Comparison of ENCODE assay signal across 8 mouse cellular contexts in genomic region chr3:97658426-97659193, GRCm38 (mm10). TPM values are rescaled to one million over a fixed set of nuclear protein-coding genes. Genes with fewer than 3 reads are reported as not detected.
DNase-seq lines count a peak whose midpoint lies in the region; ATAC-seq and TF ChIP-seq lines count a peak whose summit lies in the region.

No protein-coding gene starts in this region.

- intact Hi-C loops in heart, adult 2 months (cut with DNase I): loop anchor here (1.0 to 10.0 kb wide), 4 partner anchors 22 to 356 kb away; partner anchors contain the start of genes Fmo5 and Notch2
- intact Hi-C loops in heart, postnatal 10 days (cut with DNase I): no loop called here

- H3K27ac ChIP-seq in heart, adult 2 months: peak overlapping the region; percentile 91
- 0 out of 2 replicates have a peak overlapping the region, but pooled peaks have one; percentile 42 for H3K27ac ChIP-seq in forebrain, embryonic 12.5 days
- no peak overlapping the region for H3K27ac ChIP-seq in limb, embryonic 14.5 days (replicated peaks; ENCODE audit: low read depth, low read length)
- H3K27ac ChIP-seq in neural tube, embryonic 13.5 days (replicated peaks): peak overlapping the region; percentile 77

- H3K9ac ChIP-seq in heart, adult 2 months (ENCODE audit: low read depth, low read length): peak overlapping the region; percentile 95
- peak overlapping the region; percentile 73 for H3K9ac ChIP-seq in forebrain, embryonic 12.5 days
- peak overlapping the region; percentile 61 for H3K9ac ChIP-seq in limb, embryonic 14.5 days (ENCODE audit: low read depth, low read length, severe bottlenecking)
- peak overlapping the region; percentile 76 for H3K9ac ChIP-seq in neural tube, embryonic 13.5 days

- no peaks in the 10 kb centered on the region; the same call in 1 of the 2 replicates for H3K79me2 ChIP-seq in heart, adult 2 months (replicated peaks; ENCODE audit: control insufficient read depth, insufficient read depth, low read length)

- TF ChIP-seq POLR2A in heart, adult 2 months (IDR thresholded peaks at IDR 0.05; ENCODE audit: insufficient read depth, low read depth, low read length): 0 out of 2 replicates have a peak, but pooled peaks have one; percentile 13
- TF ChIP-seq POLR2A in limb, embryonic 14.5 days (IDR thresholded peaks at IDR 0.05; ENCODE audit: borderline replicate concordance, extremely low read depth, insufficient read depth, insufficient read length): 0 out of 2 replicates have a peak, but pooled peaks have one; percentile 17

- under 1% methylated on average over 50 of the region's 50 CpGs for WGBS in heart, adult 2 months
- WGBS in forebrain, embryonic 12.5 days: under 1% methylated on average over 49 of the region's 50 CpGs
- WGBS in limb, embryonic 14.5 days: under 1% methylated on average over 36 of the region's 50 CpGs
- 1% methylated on average over 50 of the region's 50 CpGs for WGBS in neural tube, embryonic 13.5 days

- TF ChIP-seq CTCF in heart, adult 2 months (IDR thresholded peaks at IDR 0.05): no peak

- peak in 1 of 2 experiments; percentile 39 for DNase-seq in heart, adult 2 months
- DNase-seq in heart, postnatal 10 days: no peak
- peak; percentile 31 for DNase-seq in urinary bladder, postnatal 10 days (ENCODE audit: low spot score)
- DNase-seq in urinary bladder, postnatal 14 days (ENCODE audit: low spot score): no peak
- peak; percentile 40 for DNase-seq in limb, embryonic 14.5 days (ENCODE audit: low spot score)
- no peak for DNase-seq in adipocyte (ENCODE audit: low spot score)

- H3K27me3 ChIP-seq in heart, adult 2 months (ENCODE audit: control insufficient read depth, insufficient read depth, low read length): no peaks in the 10 kb centered on the region
- H3K27me3 ChIP-seq in forebrain, embryonic 12.5 days: no peaks in the 10 kb centered on the region
- no peaks in the 10 kb centered on the region for H3K27me3 ChIP-seq in limb, embryonic 14.5 days (ENCODE audit: control insufficient read depth, insufficient read depth, low read length)
- H3K27me3 ChIP-seq in neural tube, embryonic 13.5 days: no peaks in the 10 kb centered on the region

- H3K4me1 ChIP-seq in heart, adult 2 months (ENCODE audit: control insufficient read depth, insufficient read depth, low read length): peaks cover 5% of the 10 kb centered on the region
- peaks cover 12% of the 10 kb centered on the region for H3K4me1 ChIP-seq in forebrain, embryonic 12.5 days
- 0 out of 2 replicates have a peak, but pooled peaks cover 11% of the 10 kb centered on the region for H3K4me1 ChIP-seq in limb, embryonic 14.5 days (ENCODE audit: control insufficient read depth, insufficient read depth, low read length)
- peaks cover 19% of the 10 kb centered on the region for H3K4me1 ChIP-seq in neural tube, embryonic 13.5 days (replicated peaks)

- peak overlapping the region; percentile 84 for H3K4me2 ChIP-seq in forebrain, embryonic 12.5 days
- peak overlapping the region; percentile 63 for H3K4me2 ChIP-seq in limb, embryonic 14.5 days (replicated peaks; ENCODE audit: low read depth, low read length, severe bottlenecking)
- peak overlapping the region; percentile 85 for H3K4me2 ChIP-seq in neural tube, embryonic 13.5 days

- peak overlapping the region; percentile 72 for H3K4me3 ChIP-seq in heart, adult 2 months
- peak overlapping the region; percentile 85 for H3K4me3 ChIP-seq in forebrain, embryonic 12.5 days (replicated peaks)
- peak overlapping the region; percentile 87 for H3K4me3 ChIP-seq in limb, embryonic 14.5 days (replicated peaks; ENCODE audit: low read length)
- H3K4me3 ChIP-seq in neural tube, embryonic 13.5 days: peak overlapping the region; percentile 81

- peak; percentile 80 for ATAC-seq in forebrain, embryonic 12.5 days (ENCODE audit: low FRiP score)
- peak; percentile 69 for ATAC-seq in limb, embryonic 14.5 days (ENCODE audit: low FRiP score, low read depth)
- ATAC-seq in neural tube, embryonic 13.5 days (ENCODE audit: low read depth): peak; percentile 78

- H3K9me3 ChIP-seq in forebrain, embryonic 12.5 days: no peaks in the 10 kb centered on the region
- no peaks in the 10 kb centered on the region for H3K9me3 ChIP-seq in limb, embryonic 14.5 days (ENCODE audit: control insufficient read depth, low read length)
- no peaks in the 10 kb centered on the region for H3K9me3 ChIP-seq in neural tube, embryonic 13.5 days

- H3K36me3 ChIP-seq in heart, adult 2 months (ENCODE audit: control insufficient read depth, insufficient read depth, low read length): peaks cover 2% of the 10 kb centered on the region
- peaks cover 9% of the 10 kb centered on the region for H3K36me3 ChIP-seq in forebrain, embryonic 12.5 days (replicated peaks)
- peaks cover 13% of the 10 kb centered on the region; the same call in 1 of the 2 replicates for H3K36me3 ChIP-seq in limb, embryonic 14.5 days (ENCODE audit: control insufficient read depth, insufficient read depth, low read length)
- peaks cover 4% of the 10 kb centered on the region; the same call in 1 of the 2 replicates for H3K36me3 ChIP-seq in neural tube, embryonic 13.5 days

- no peak for TF ChIP-seq EP300 in heart, adult 2 months (IDR thresholded peaks at IDR 0.05; ENCODE audit: insufficient read depth, low read depth, low read length)

RNA-seq across cellular contexts. Expression of gene Prkab2, which starts 0.6 kb away (rescaled TPM):
- total RNA-seq in heart, adult 2 months (2021): 10 to 100 TPM; 20.2 to 20.6 TPM
- 21.6 and 45.2 TPM in 2 replicates for polyA plus RNA-seq in heart, adult 2 months (2012; rRNA removed)
- total RNA-seq in heart, postnatal 10 days (2021): 10 to 100 TPM; 17.5 to 18.8 TPM
- 8.9 and 9.0 TPM in 2 replicates for polyA plus RNA-seq in forebrain, embryonic 12.5 days (2016; fragmentation: Nextera tagmentation; extraction: Ambion mirVana)
- 15.4 and 15.6 TPM in 2 replicates for polyA plus RNA-seq in limb, embryonic 14.5 days (2012; rRNA removed)
- 7.2 and 7.6 TPM in 2 replicates for polyA plus RNA-seq in limb, embryonic 14.5 days (2014; fragmentation: Nextera tagmentation; extraction: Ambion mirVana)
- 11.6 and 11.9 TPM in 2 replicates for polyA plus RNA-seq in neural tube, embryonic 13.5 days (2015; fragmentation: Nextera tagmentation; extraction: Ambion mirVana)

RNA-seq across cellular contexts. Expression of gene Gm17651, which starts 15.9 kb away (rescaled TPM):
- total RNA-seq in heart, adult 2 months (2021): not detected
- not detected in 2 replicates for polyA plus RNA-seq in heart, adult 2 months (2012; rRNA removed)
- not detected for total RNA-seq in heart, postnatal 10 days (2021)
- not detected in 2 replicates for polyA plus RNA-seq in forebrain, embryonic 12.5 days (2016; fragmentation: Nextera tagmentation; extraction: Ambion mirVana)
- not detected in 2 replicates for polyA plus RNA-seq in limb, embryonic 14.5 days (2012; rRNA removed)
- not detected in 2 replicates for polyA plus RNA-seq in limb, embryonic 14.5 days (2014; fragmentation: Nextera tagmentation; extraction: Ambion mirVana)
- not detected in 2 replicates for polyA plus RNA-seq in neural tube, embryonic 13.5 days (2015; fragmentation: Nextera tagmentation; extraction: Ambion mirVana)

RNA-seq across cellular contexts. Expression of gene Fmo5, which starts 30.0 kb away (rescaled TPM):
- 10 to 100 TPM; 13.6 to 15.0 TPM for total RNA-seq in heart, adult 2 months (2021)
- 7.4 and 12.7 TPM in 2 replicates for polyA plus RNA-seq in heart, adult 2 months (2012; rRNA removed)
- 1 to 10 TPM; 7.5 to 7.6 TPM for total RNA-seq in heart, postnatal 10 days (2021)
- 0.42 and 0.65 TPM in 2 replicates for polyA plus RNA-seq in forebrain, embryonic 12.5 days (2016; fragmentation: Nextera tagmentation; extraction: Ambion mirVana)
- polyA plus RNA-seq in limb, embryonic 14.5 days (2012; rRNA removed): 2.2 and 2.3 TPM in 2 replicates
- 2.8 TPM in 2 replicates for polyA plus RNA-seq in limb, embryonic 14.5 days (2014; fragmentation: Nextera tagmentation; extraction: Ambion mirVana)
- 0.34 and 1.2 TPM in 2 replicates for polyA plus RNA-seq in neural tube, embryonic 13.5 days (2015; fragmentation: Nextera tagmentation; extraction: Ambion mirVana)

RNA-seq across cellular contexts. Expression of gene Chd1l, which starts 48.6 kb away (rescaled TPM):
- total RNA-seq in heart, adult 2 months (2021): 10 to 100 TPM in 1 of 2 experiments, 1 to 10 TPM in 1; 9.8 to 10.5 TPM
- 4.6 and 7.7 TPM in 2 replicates for polyA plus RNA-seq in heart, adult 2 months (2012; rRNA removed)
- total RNA-seq in heart, postnatal 10 days (2021): 10 to 100 TPM; 12.8 to 14.1 TPM
- 17.2 and 19.3 TPM in 2 replicates for polyA plus RNA-seq in forebrain, embryonic 12.5 days (2016; fragmentation: Nextera tagmentation; extraction: Ambion mirVana)
- 11.1 and 13.5 TPM in 2 replicates for polyA plus RNA-seq in limb, embryonic 14.5 days (2012; rRNA removed)
- polyA plus RNA-seq in limb, embryonic 14.5 days (2014; fragmentation: Nextera tagmentation; extraction: Ambion mirVana): 12.8 and 14.0 TPM in 2 replicates
- polyA plus RNA-seq in neural tube, embryonic 13.5 days (2015; fragmentation: Nextera tagmentation; extraction: Ambion mirVana): 6.3 and 7.2 TPM in 2 replicates

Comparison
In these comparisons a context has a peak if more than half of its experiments do, and no peak if none do; other contexts are left out.
1. DNase-seq: peak in urinary bladder, postnatal 10 days (single experiment) and limb, embryonic 14.5 days (single experiment); none in heart, postnatal 10 days (0 of 2), urinary bladder, postnatal 14 days (single experiment) and adipocyte (single experiment).
2. Peak in every context shown above with its lines, with median percentiles within 50 percentile points of each other: H3K4me3 ChIP-seq, H3K9ac ChIP-seq, ATAC-seq and H3K4me2 ChIP-seq.